Mouse (Mus musculus): ENCODE measurements around the gene Mmp24.
"Not testable (repeated sequence)": the region's sequence is repeated elsewhere in the genome, so short reads cannot be mapped to it uniquely, and the experiment has no call there.

The Mmp24 gene

GRCm38 (mm10) chr2:155774927-155775684 is at the start of gene Mmp24:
Mmp24 (plus strand) TSS chr2:155775342.
- no peak for DNase-seq (ENCODE audit: extremely low read depth, insufficient read length, low spot score)

DNA sequence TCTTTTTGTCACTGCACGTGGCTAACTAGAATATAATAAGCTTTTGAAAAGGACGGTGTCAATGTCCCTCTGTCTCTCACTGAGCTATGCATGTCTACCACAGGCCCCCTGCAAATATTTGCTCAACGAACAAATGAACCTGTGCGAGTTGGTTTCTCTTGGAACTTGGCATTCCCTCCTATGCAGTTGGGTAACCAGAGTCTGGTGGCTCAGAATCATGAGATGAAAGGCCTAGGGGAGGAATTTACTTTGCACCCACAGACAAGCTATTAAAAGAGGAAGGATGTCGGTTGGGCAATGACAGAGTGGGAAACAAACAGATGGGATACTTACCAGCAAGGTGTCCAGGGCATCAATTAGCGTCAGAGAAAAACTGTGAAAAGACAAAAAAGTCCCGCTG is 48.8 kb upstream of the Mmp24 start:
- no peak for DNase-seq (ENCODE audit: extremely low read depth, insufficient read length, low spot score)

DNA sequence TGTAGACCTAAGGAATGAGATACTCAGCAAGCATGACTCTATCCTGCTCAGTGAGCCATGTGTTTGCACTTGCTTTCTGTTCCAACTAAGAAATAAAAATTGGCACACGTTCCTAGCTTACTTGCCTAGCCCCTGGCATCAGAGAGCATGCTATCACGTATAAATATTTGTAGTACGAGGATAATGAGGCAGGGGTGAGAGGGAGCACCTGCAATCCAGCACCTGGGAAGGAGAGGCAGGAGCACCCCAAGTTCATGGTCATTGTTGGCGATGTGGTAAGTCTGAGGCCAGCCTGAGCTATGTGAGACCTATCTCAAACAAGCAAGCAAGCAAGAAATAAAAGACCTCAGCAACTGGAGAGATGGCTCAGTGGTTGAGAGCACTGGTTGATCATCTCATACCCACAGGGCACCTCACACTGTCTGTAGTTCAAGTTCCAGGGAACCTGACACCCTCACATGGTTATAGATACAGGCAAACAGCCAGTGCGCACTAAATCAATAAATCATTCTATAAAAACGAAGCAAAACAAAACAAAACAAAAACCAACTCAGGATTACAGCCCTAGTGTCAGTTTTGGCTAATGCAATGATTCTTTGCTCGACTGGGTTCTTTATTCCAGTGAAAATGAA is 47.3 kb upstream of the Mmp24 start:
- DNase-seq (ENCODE audit: extremely low read depth, insufficient read length, low spot score): no peak

- DNase-seq (ENCODE audit: extremely low read depth, insufficient read length, low spot score): no peak
These were observed 46.4 kb upstream of the Mmp24 start for GRCm38 (mm10) chr2:155728742-155729141.

DNA sequence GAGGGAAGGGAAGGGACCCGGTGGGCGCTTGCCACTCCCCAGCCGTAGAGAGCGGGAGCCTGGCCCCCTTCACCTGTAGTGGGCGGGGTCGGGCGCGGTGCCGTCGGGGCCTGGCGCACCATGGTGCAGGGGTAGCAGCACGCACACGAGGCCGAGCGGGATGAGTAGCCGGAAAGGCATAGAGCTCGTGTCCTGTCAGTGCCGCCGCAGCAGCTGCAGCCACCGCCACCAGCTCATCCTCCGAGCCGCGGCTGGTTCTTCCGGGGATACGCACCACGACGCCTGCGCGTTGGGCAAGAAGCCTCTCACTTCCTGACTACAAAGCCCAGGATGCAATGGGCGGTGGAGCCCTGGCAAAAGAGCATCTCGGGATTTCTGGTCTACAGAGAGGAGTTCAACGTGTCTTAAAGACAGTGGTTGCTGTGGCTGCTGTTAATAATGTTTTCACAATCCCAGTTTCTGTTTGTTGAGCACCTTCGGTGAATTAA is 45.9 kb upstream of the Mmp24 start, which contains the start of gene Edem2:
Gene Edem2, minus strand, starts transcription at position 318 of the 488 bp plus-strand sequence.
- peak; percentile 89 for DNase-seq (ENCODE audit: extremely low read depth, insufficient read length, low spot score)

GRCm38 (mm10) chr2:155735080-155735479 is 40.1 kb upstream of the Mmp24 start:
- DNase-seq (ENCODE audit: extremely low read depth, insufficient read length, low spot score): no peak

DNA sequence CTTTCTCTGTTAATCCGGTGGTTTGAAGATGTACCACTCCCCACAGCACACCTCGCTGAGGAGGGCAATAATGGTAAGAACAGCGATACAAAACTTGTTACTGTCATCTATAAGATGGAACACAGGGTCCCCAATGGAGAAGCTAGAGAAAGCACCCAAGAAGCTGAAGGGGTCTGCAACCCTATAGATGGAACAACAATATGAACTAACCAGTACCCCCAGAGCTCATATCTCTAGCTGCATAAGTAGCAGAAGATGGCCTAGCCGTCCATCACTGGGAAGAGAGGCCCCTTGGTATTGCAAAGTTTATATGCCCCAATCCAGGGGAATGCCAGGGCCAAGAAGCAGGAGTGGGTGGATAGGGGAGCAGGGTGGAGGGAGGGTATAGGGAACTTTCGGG is 39.4 kb upstream of the Mmp24 start, which contains the start of gene Gm17581:
Gene Gm17581, minus strand, starts transcription at position 101 of the 400 bp plus-strand sequence.
- DNase-seq (ENCODE audit: extremely low read depth, insufficient read length, low spot score): not testable (repeated sequence)

- no peak for DNase-seq (ENCODE audit: extremely low read depth, insufficient read length, low spot score)
These were observed 38.2 kb upstream of the Mmp24 start for GRCm38 (mm10) chr2:155736936-155737335.

GRCm38 (mm10) chr2:155737803-155738202 is 37.3 kb upstream of the Mmp24 start:
- DNase-seq (ENCODE audit: extremely low read depth, insufficient read length, low spot score): no peak

DNA sequence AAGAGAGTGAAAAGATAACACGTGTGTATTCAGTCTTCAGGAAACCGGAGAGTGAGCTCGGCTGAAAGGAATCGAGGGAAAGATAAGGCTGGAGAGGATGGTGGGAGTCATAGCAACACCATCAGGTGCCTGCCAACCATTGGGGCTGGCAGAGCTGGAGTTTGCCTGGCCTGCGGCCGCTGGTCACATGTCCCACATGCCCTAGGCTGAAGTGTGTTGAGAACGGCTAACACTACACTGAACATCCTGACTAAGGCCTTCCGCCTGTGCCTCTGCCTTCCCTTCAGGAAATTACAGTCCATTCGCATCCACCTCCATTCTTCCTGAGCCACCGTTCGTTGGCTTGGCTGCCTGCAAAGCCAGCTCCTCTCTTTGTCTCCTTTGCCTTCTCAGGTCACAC is 32.9 kb upstream of the Mmp24 start:
- no peak for DNase-seq (ENCODE audit: extremely low read depth, insufficient read length, low spot score)

DNA sequence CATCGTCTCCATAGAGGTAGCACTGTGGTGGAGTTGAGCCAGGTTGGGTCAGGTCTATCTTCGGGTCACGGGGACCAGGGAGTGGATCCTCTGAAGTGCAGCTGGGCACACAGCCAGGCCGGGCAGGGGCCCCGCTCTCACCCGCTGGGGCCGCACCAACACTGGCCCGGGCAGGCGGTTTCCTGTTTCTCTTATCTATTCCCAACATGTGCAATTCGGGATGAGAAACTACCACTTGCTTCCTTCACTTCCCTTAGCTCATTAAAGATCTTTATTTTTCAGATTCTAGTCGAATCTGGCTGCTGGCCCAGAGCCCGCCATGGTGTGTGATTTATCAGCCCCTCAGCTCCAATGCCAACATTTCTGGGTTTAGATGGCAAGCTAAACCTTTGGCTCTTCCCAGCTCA is 32.2 kb upstream of the Mmp24 start:
- no peak for DNase-seq (ENCODE audit: extremely low read depth, insufficient read length, low spot score)

- peak; percentile 51 for DNase-seq (ENCODE audit: extremely low read depth, insufficient read length, low spot score)
These were observed 31.8 kb upstream of the Mmp24 start for GRCm38 (mm10) chr2:155743351-155743750.

- no peak for DNase-seq (ENCODE audit: extremely low read depth, insufficient read length, low spot score)
These were observed 29.7 kb upstream of the Mmp24 start for GRCm38 (mm10) chr2:155745487-155745886.

- DNase-seq (ENCODE audit: extremely low read depth, insufficient read length, low spot score): no peak
These were observed 25.7 kb upstream of the Mmp24 start for GRCm38 (mm10) chr2:155749394-155749793.

GRCm38 (mm10) chr2:155751014-155751786 is 23.9 kb upstream of the Mmp24 start, which contains the start of gene Procr:
Procr (plus strand) TSS chr2:155751117.
- DNase-seq (ENCODE audit: extremely low read depth, insufficient read length, low spot score): no peak

GRCm38 (mm10) chr2:155755746-155756145 is 19.4 kb upstream of the Mmp24 start:
- DNase-seq (ENCODE audit: extremely low read depth, insufficient read length, low spot score): peak; percentile 56

- DNase-seq (ENCODE audit: extremely low read depth, insufficient read length, low spot score): no peak
These were observed 18.1 kb upstream of the Mmp24 start for GRCm38 (mm10) chr2:155756855-155757566.

DNA sequence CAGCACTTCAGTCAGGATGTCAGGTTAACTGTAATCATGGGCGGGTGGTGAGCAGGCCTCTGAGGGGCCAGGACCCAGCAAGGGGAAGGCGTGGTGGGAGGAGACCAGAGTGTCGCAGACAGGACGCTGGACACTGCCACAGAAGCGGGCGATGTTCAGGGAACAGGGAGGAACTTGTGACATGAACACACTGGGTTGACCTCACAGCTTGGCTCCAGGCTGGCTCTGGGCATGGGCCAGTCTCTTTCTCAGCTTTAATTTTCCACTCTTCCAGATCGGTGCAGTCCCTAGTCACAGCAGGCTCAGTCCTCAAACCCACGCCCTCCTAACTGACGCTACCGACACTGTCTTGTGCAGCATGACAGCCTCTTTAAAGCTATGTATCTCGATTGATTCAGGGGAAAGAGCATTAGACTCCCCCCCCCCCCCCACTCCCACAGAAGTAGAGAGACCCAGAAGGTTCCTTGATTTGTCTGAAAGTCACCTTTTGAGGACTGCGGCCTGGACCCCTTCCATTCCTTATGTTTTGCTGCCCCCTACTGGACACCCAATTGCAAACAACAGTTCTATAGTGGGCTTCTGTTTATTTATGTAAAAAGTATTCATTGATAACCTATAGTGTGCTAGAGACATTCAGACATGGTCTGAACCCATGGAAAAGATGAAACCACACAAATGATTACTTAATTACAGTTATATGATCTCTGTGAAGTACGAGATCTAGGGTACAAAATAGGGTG is 10.3 kb upstream of the Mmp24 start:
- DNase-seq (ENCODE audit: extremely low read depth, insufficient read length, low spot score): no peak

DNA sequence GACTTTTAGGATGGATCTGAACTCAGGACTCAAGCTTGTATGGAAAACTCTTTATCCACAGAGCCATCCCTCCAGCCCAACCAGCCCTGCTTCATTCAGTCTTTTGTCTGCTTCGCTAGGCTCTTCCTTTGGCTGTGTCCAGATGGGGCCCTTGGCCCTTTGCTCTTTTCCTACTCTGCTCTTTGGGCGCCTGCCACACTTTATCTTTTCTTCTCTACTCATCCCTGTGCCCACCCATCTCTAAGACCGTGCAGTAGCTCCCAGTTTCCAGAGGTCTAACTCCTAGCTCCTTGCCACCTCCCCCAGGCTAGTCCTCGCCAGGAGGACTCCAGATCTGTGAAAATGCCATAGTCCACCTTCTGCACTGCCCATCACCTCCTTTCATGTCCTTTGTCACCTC is 1.5 kb upstream of the Mmp24 start:
- DNase-seq (ENCODE audit: extremely low read depth, insufficient read length, low spot score): no peak

All from 3134 (cell line).